Mouse (Mus musculus) cortical plate, adult 2 months (tissue): ENCODE results near the gene Srek1.

ENCODE experiments used
- CTCF ChIP-seq: fragments of 200-500 bp; IDR thresholded peaks from 2 replicates; pipeline ENCODE4 v1.5.1; 2011; ENCODE audit warnings: mild to moderate bottlenecking, control low read depth, low read length; ENCODE audit not compliant: insufficient read depth; ENCODE audit errors: extremely low read depth
- POLR2A ChIP-seq: fragments of 200-500 bp; IDR thresholded peaks from 2 replicates; pipeline ENCODE4 v1.6.1; 2011; ENCODE audit warnings: mild to moderate bottlenecking, low read length, control low read depth; ENCODE audit not compliant: insufficient read depth; ENCODE audit errors: extremely low read depth

DNA sequence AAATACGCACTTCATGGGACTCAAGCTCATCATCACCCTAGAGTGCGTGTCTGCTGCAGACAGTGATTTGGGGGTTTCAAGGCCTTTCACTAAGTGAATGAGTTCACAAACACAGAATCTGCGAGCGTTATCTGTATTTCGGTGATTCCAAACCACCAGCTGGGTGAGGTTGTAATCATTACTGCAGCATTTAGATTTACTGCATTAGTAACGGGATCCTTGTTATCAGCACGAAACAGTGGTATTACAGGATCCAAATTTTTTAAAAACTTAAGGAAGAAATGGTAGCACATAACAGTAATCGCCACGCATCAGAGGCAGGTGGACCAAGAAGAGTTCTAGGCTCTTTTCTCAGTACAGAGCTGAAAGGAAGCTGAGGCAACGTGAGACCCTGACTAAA, 12.4 kb downstream of the Srek1 start:
- TF ChIP-seq CTCF (no peak), POLR2A (no peak)
